Mouse (Mus musculus) lung, adult 2 months (tissue): ENCODE results near the gene Sostdc1. TPM values are rescaled to one million over a fixed set of nuclear protein-coding genes. Genes with fewer than 3 reads are reported as not detected.

Experiments
- DNase-seq: peaks from one replicate; pipeline ENCODE4 v3.0.0; 2022
- H3K4me1 ChIP-seq: fragments of 200-500 bp; 2 replicates; pipeline ENCODE4 v1.6.1; 2011; ENCODE audit warnings: low read length; ENCODE audit not compliant: control insufficient read depth, insufficient read depth
- H3K4me3 ChIP-seq: fragments of 200-500 bp; replicated peaks from 2 replicates; pipeline ENCODE3; 2011; ENCODE audit warnings: low read depth, mild to moderate bottlenecking, control low read depth, low read length; ENCODE audit errors: extremely low read depth
- CTCF ChIP-seq: fragments of 200-500 bp; IDR thresholded peaks from 2 replicates; pipeline ENCODE4 v1.5.1; 2011; ENCODE audit warnings: mild to moderate bottlenecking, low read length, control low read depth; ENCODE audit not compliant: insufficient read depth
- POLR2A ChIP-seq: fragments of 200-500 bp; IDR thresholded peaks from 2 replicates; pipeline ENCODE4 v1.6.1; 2011; ENCODE audit warnings: low read depth, mild to moderate bottlenecking, control low read depth, low read length, borderline replicate concordance; ENCODE audit errors: extremely low read depth
- WGBS: fragments of 180-500 bp; shearing (Covaris S2); methylation state at CpG from one replicate; pipeline ENCODE4 v1.1.7; 2018; 5-methylcytosine and 5-hydroxymethylcytosine counted together
- polyA plus RNA-seq: library from polyadenylated mRNA; depleted of rRNA; stranded (reverse); fragments of >200 nt; gene quantifications from 2 replicates; pipeline ENCODE4 v1.2.3, GENCODE M21; 2012

Sostdc1 gene
- polyA plus RNA-seq, 1 experiment, result 0.71 TPM

GRCm38 (mm10) chr12:36314446-36314845, 507 bp downstream of the Sostdc1 start:
- 70% methylated on average over 7 of the region's 7 CpGs for WGBS
- TF ChIP-seq POLR2A (no peak), CTCF (no peak)
- no peak for DNase-seq
- Histone ChIP-seq H3K4me1 (no peaks in the 10 kb centered on the region), H3K4me3 (no peak overlapping the region)

DNA sequence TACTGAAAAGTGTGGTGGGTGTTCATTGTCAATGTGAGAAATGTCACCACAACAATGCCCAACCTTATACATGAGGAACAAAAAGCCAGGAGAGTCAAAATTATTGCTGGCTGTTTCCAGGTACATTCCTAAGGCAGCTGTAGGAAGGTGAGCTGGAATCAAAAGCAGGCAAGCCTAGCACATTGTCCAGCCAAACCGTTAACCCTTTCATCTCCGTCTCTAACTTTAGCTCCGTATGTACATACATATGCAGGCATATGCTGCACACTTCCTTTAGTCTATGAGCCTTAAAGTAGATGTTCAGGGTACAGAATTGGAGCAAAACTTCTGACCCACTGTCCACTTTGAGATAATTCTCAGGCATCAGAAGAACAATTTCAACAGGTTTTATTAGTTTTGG, 1.6 kb downstream of the Sostdc1 start:
- 74% methylated on average over 3 of the region's 3 CpGs for WGBS
- TF ChIP-seq POLR2A, result no peak
- TF ChIP-seq CTCF, result no peak
- Histone ChIP-seq H3K4me3 (no peak overlapping the region), H3K4me1 (no peaks in the 10 kb centered on the region)
- no peak for DNase-seq

- TF ChIP-seq CTCF (no peak), POLR2A (no peak)
- no peak for DNase-seq
- WGBS, result 67% methylated on average over 3 of the region's 3 CpGs
- H3K4me1 ChIP-seq, result no peaks in the 10 kb centered on the region
- no peak overlapping the region for H3K4me3 ChIP-seq
Observed at GRCm38 (mm10) chr12:36316056-36316455, 2.1 kb downstream of the Sostdc1 start.

GRCm38 (mm10) chr12:36317036-36317819, 3.3 kb downstream of the Sostdc1 start:
- TF ChIP-seq CTCF, result no peak
- no peak for TF ChIP-seq POLR2A
- Histone ChIP-seq H3K4me3 (peak overlapping the region; percentile 25), H3K4me1 (no peaks in the 10 kb centered on the region)
- WGBS, result 5% methylated on average over 30 of the region's 30 CpGs
- no peak for DNase-seq

DNA sequence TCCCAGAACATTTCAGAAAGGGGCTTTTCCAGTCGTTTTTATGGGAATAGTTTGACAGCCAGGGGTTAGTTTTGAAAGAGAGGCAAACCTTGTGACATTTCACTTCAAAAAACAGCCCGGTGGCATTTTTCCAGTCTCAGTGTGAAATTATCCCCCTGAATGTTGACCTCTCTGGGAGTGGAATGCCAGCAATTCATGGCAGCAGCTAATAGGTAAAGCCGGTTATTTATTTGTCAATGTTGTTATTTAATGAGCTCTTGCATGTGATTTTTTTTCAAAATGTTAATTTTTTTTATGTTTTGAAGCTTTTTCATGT, 3.8 kb downstream of the Sostdc1 start:
- no peak for DNase-seq
- TF ChIP-seq POLR2A (no peak), CTCF (no peak)
- 29% methylated on average over 3 of the region's 3 CpGs for WGBS
- Histone ChIP-seq H3K4me1 (no peaks in the 10 kb centered on the region), H3K4me3 (no peak overlapping the region)

DNA sequence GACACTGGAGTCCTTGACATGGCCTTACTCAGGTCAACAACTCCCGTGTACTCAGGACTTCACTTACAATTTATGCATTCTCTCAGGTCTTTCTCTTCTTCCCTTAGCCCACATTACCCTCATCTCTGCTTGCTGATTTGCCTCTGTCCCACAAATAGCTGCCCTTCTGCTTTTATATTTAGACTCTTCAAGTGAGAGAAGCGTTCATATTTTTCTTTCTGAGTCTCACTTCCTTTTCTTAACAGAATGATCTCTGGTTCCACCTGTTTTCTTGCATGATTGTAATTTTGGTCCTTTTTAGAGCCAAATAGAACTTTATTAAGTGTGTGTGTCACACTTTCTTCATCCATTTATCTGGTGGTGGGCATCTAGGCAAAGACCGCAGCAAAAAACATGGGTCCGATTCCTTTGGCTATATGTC, 12.2 kb downstream of the Sostdc1 start:
- no peak for TF ChIP-seq CTCF
- no peak for TF ChIP-seq POLR2A
- WGBS, result 71% methylated on average over 4 of the region's 4 CpGs
- H3K4me3 ChIP-seq, result no peak overlapping the region
- no peaks in the 10 kb centered on the region for H3K4me1 ChIP-seq
- no peak for DNase-seq

- Histone ChIP-seq H3K4me3 (no peak overlapping the region), H3K4me1 (no peaks in the 10 kb centered on the region)
- DNase-seq, result no peak
- TF ChIP-seq CTCF, result no peak
- TF ChIP-seq POLR2A, result no peak
- WGBS, result 92% methylated on average over 1 of the region's 1 CpGs
Observed at GRCm38 (mm10) chr12:36332676-36333075, 18.7 kb downstream of the Sostdc1 start.

GRCm38 (mm10) chr12:36333837-36334281, 19.9 kb downstream of the Sostdc1 start:
- Histone ChIP-seq H3K4me3 (no peak overlapping the region), H3K4me1 (no peaks in the 10 kb centered on the region)
- WGBS, result 39% methylated on average over 9 of the region's 9 CpGs
- TF ChIP-seq CTCF, result no peak
- no peak for TF ChIP-seq POLR2A
- no peak for DNase-seq

- no peak overlapping the region for H3K4me3 ChIP-seq
- DNase-seq, result no peak
- WGBS, result 67% methylated on average over 4 of the region's 4 CpGs
- no peaks in the 10 kb centered on the region for H3K4me1 ChIP-seq
- TF ChIP-seq POLR2A (no peak), CTCF (no peak)
Observed at GRCm38 (mm10) chr12:36344131-36344530, 30.2 kb downstream of the Sostdc1 start.

- 85% methylated on average over 3 of the region's 3 CpGs for WGBS
- TF ChIP-seq CTCF (no peak), POLR2A (no peak)
- H3K4me1 ChIP-seq, result no peaks in the 10 kb centered on the region
- H3K4me3 ChIP-seq, result no peak overlapping the region
- no peak for DNase-seq
Observed at GRCm38 (mm10) chr12:36360064-36360463, 46.1 kb downstream of the Sostdc1 start.
